Mouse (Mus musculus): ENCODE data around the gene Cd22.

DNA sequence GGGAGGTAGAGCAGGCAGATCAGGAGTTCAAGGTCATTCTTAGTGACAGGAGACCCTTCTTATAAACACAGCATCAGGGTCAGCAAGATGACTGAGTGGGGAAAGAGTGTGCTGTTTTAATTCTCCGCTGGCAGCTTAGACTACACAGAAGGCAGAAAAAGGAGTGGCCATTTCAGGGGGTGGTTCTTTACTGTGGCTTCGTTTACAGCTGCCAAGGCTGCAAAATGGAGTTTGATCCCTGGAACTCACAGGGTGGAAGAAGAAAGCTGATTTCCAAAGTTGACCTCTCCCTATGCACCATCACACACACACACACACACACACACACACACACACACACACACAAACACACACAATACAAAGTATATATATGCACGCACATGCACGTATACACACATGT lies 38.8 kb downstream of the Cd22 start:
- TF ChIP-seq TCF3 (IDR thresholded peaks at IDR 0.05; ENCODE audit: insufficient read length, low read depth): no peak
- no peak for TF ChIP-seq E2F4 (IDR thresholded peaks at IDR 0.05; ENCODE audit: insufficient read depth)
- no peak for TF ChIP-seq MYOD1 (IDR thresholded peaks at IDR 0.05; ENCODE audit: control insufficient read depth in 1 of 3, insufficient read length in 2 of 3, low read depth in 2 of 3)
- no peak for TF ChIP-seq MAX (IDR thresholded peaks at IDR 0.05; ENCODE audit: low read depth)
- TF ChIP-seq TCF12 (IDR thresholded peaks at IDR 0.05; ENCODE audit: insufficient read depth, poor library complexity, severe bottlenecking): no peak
- TF ChIP-seq SRF (IDR thresholded peaks at IDR 0.05; ENCODE audit: control insufficient read depth, insufficient read length, low read depth): no peak
- no peak for TF ChIP-seq POLR2A (IDR thresholded peaks at IDR 0.05; ENCODE audit: insufficient read length, low read depth)
- no peak for TF ChIP-seq POLR2AphosphoS2 (IDR thresholded peaks at IDR 0.05; ENCODE audit: insufficient read length, low read depth)
